Mouse (Mus musculus) cerebellum, adult 9-10 months (tissue): ENCODE measurements around the gene Spock1.
"Not testable (repeated sequence)": the region's sequence is repeated elsewhere in the genome, so short reads cannot be mapped to it uniquely, and the experiment has no call there.

ENCODE experiments used
- DNase-seq: peaks from one replicate; pipeline ENCODE4 v3.0.0; 2022

Gene Spock1

DNA sequence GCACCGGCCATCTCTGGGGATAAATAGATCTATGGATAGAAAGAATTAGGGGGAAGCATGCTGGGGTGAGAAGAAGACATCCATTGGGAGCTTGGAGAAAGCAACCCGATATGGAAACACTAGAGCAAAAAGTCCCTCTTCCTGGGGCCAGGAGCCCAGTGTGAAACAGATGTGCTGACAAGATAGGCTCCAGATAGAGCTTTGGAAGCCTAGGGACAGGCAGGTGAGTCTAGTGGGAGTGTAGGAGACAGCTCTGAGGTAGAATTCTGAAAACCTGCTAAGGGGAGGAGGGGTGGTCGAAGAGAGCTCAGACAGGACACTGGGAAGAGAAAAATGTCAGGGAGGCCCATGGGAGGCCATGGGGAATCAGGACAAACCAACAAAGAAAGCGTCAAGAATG, 260.7 kb downstream of the Spock1 start:
- no peak for DNase-seq

DNA sequence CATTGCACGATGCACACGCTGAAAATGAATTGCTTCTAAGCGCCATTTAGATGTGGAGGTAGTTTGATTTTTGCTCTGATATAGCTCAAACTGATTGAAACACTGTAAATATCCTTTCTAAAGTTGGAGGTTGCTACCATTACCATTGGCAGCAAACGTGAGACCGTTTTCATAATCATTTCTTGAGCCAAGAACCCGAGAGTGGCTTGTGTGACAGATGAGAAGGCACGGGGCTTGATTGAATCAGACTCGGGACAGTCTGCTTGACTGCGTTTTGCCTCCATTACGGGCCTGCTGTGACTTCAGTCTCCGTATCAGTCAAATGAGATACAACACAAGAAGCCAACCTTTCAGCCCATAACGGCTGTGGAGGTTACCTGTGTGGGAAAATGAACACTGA, 265.1 kb downstream of the Spock1 start:
- DNase-seq, result no peak

DNA sequence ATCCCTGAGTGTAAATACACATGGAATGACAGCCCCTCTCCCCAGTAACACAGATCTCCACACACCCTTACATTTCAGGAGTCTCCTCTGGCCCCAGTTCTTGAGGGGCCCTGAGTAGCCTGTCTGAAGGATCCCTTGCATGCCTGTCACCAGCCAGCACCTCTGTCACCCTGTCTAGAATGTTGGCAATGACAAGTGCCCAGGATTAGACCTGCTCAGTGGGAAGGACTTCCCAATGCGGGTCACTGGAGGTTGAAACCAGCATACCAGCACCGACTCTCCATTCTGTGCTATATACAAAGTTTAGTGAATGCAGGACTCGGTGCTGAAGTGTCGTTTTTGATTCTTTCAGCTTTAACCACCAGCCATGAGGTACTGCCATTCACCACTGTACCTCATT, 266.5 kb downstream of the Spock1 start:
- DNase-seq, result no peak

DNA sequence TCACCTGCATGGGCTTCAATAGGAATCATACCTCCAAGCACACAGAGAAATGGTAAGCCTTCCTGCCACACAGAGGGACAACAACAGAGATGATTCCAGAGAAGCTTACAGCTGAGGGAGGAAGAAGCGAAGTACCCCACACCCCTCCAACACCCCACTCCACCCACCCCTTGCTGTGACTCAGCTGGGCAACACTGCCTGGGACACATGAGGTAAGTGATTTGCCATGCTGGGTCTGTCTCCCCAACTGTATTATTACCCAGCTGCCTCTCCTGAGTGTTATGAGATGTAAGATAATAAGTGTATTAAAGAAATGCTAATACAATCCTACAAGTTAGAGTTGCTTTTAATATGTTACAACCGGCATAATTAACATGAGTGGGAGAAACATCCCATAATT, 267.2 kb downstream of the Spock1 start:
- DNase-seq, result no peak

DNA sequence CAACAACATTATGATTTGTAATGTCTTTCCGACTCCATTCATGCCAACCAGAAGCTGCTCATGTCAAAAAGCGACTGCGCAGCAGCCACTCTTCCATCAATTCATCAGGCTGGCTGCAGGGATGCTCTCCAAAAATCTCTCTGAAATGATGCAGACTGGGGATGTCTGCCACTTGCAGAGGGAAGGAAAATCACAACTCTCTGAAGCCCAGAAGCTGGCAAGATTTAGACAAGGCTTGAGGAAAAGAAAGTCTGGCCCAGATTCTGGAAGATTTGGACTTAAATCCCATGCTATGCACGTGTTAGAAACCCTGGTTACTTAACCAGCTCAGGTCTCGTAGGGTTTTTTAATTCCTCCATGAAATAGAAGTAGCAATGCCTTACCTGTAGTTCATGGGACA, 269.3 kb downstream of the Spock1 start:
- DNase-seq, result no peak

DNA sequence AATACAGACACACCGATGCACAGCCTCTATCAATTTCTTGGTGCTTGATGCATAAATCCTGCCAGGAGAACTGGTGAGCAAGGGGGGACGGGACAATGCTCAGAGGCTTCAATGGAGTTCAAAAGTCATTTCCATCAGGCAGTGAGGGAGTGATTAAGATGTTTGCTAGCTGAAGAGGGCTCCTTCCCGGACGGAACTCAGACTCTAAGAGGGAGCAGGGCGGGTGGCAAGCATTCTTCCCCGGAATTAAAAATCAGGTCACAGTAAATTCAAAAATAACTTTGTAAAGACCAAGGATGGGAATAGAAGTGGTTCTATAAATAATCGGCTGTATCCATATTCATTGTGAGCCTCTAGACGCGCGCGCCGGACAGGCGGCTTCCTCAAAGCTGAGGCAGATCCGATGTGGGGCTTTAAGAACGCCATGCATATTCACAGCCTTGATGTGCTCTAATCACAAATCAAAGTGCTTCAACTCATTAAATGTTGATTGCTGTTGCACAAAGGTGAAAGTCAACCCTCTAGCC, 270.5 kb downstream of the Spock1 start:
- no peak for DNase-seq

DNA sequence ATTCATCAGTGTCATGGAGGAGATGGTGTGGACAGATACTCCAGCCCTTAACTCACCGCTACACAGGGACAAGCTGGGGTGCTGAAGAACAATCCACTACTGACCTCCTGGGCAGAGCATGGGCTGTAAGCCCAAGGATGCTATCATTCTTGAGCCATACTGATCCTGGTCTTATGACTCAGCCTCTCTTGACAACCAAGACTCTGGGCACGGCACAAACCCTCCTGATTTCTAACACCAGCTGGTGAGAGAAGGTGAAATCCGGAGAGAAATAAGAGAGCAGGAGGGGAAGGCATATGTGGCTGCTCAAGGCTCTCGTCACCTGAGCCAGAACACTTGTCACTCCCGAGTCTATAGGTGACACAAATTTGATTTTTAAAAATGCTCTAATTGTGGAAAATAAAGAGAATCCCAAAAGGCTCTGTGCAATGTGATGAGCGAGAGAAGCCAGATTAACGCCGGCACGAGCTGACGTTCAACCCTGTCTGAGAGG, 271.0 kb downstream of the Spock1 start:
- peak; percentile 78 for DNase-seq

DNA sequence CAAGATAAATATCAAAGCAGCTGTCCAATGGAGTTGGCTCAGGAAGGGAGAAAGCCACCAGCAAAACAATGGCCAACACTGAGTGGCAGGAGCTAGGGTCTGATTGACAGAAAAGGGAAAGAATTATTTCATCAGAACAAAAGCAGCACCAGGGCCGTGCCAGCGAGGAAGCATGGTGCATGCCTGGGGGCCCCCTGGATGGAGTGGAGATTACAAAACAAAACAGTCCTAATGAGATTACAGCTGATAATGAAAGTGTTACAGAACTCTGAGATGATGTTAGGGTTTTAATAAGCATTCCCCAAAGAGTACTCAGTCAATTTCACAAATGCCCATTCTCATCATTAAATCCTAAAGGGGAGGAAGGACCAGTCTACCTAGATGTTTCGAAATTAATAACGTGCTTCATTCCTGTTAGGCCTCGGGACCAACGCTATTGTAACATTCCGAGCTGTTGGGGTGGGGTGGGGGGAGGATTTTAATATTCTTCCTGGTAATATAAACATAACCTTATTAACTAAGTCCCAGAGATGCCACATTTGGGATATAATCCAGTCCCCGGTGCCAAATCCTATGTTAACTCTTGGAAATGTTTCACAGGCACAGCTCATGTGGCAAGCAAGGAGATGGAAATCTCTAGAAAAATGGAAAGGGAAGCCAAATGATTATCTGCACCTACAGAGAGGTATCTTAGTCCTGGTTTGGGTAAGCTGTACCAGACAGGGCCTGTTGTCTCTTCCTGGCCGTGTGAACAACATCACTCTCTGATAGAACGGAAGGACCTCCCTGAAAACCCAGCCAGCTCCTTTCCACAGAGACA, 271.7 kb downstream of the Spock1 start:
- peak; percentile 64 for DNase-seq

DNA sequence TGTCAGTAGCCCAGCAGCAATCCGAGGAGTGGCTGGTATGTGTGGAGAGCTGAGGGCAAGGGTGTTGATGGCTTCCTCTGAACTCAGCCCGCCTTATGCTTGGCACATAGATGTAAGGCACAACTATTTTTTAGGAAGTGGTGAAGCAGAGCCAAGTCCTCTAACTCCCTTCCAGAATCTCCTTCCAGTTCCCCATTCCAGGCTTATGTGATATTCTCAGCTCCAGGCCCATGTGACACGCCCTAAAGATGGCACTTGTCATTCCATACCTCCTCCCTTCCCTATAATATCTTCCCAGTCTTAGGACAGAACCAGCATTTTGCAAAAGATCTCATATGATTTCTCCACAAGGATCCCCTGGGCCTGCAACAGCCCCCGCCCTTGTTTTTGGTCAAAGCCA, 277.6 kb downstream of the Spock1 start:
- DNase-seq, result no peak

DNA sequence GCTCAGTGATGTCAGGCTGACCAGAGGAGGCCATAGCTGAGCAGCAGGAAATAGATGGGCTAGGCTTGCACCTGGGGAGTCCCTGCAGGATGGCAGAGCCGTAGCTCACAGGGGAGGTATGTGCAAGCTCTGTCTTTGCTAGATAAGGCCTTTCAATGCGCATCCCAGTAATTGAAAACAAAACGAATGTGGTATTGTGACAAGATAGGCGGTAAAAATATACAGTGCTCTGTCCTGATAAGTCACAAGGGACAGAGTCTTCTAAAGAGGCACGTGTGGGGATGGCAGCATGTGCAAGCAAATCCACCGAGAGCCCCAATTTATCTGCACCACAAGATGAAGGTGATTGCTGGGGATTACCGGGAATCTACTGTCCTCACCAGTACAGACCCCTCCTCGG, 279.9 kb downstream of the Spock1 start:
- no peak for DNase-seq

DNA sequence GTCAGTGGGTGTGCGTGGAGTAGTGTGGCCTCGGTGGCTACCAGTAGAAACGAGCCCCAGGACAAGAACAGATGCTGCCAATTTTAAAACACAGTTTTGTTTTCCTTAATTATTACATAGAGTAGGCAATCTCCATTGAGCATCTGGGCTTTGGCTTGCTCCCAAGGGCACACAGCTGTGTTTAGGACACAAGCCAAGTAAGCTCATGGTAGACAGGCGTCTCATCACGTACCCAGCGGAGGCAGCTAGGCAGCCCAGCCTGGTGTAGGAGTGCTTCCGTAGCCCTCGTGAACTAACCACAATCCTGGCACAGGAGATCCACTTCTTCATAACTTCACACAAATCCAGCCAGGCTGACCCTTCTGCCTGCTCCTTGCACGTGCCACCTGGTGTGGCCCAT, 281.7 kb downstream of the Spock1 start:
- DNase-seq, result no peak

DNA sequence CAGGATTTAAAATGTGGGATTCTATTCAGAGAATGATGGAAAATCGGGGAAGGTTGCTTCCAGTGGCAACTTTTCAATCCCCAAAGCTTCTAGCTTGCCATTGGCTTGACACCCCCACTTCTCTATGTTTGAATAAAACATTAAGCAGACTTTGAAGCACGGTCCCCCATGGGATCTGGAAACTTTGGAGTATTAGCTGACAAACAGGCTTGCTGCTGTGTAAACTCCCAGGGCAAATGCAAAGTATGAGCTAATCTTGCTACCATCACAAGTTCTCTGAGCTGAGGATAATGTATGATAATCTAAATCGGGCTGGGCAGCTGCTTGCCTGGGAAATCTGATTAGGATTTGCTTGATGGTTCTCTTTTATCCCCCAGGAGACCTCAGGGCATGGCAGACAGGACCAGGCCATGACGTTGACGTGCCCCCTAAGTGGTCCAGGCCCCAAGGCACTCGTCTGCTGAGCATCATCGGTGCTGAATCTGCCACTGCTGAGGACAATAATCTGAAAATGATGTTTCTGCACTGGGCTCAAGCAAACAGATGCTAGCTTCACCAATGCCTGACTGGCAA, 284.1 kb downstream of the Spock1 start:
- DNase-seq, result no peak

DNA sequence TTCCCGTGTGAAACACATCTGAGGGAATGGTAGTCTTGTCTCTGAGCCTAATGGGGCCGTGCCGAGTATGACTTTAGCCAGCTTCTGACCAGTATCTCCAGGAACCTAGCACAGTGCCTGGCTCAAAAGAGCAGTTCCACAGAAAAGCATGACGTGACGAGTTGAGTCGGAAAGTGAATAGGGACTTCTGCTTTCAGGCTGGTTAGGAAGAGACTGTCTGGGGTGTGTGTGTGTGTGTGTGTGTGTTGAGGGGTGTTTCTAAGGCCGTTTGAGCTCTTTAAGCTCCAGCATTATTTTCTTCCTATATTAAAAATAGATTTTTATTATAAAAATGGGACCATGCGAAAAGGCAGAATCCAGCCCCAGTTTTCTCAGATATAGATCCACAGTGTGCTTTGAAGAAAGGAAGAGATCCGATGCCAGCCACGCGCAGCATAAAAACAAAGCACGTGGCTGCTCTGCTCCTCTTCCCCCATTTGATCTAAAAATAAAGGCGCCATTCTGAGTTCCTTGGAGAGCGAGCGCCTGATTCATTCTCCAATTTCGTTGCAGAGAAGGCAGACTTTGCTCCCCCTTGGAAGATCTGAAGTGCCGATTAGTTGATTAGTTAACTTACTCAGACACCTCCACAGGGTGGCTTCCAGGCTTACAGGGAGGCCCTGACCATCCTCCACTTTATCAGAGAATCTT, 288.9 kb downstream of the Spock1 start:
- no peak for DNase-seq

DNA sequence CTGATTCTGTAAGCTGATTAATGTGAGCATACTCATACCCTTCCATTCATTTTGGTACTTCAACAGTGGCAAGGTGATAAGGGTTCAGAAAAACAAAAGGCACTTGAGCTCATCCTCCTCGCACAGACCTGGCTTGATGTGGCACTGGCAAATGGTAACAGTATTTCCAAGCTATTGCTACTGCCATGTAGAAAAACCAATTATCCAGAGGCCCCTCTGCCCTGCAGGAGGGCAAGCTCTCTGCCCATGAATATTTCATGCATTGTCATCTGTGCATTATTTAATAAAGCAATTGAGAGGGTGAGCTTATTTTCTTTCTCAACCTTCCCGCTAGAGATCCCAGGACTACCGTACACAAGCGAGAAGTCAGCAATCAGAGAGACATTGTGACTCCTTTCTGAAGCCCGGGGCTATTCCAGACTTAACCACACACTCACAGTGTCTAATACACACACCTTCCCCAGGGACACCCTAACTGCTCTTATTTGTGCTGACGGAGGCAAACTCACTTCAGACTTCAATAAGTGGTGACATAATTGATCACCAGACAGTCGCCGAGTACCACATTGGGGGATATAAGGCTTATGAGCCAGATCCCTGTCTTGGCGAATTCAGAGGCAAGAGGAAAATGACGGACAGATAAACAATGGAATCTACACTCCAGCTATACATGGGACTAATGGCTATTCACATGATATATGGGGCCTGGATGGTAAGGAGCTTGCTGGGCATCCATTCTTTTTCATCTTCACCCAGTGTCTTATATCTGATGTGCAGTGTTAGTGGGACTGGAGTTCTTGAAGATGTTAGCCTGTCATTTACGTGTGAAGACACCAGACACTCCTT, 296.6 kb downstream of the Spock1 start:
- DNase-seq, result no peak

DNA sequence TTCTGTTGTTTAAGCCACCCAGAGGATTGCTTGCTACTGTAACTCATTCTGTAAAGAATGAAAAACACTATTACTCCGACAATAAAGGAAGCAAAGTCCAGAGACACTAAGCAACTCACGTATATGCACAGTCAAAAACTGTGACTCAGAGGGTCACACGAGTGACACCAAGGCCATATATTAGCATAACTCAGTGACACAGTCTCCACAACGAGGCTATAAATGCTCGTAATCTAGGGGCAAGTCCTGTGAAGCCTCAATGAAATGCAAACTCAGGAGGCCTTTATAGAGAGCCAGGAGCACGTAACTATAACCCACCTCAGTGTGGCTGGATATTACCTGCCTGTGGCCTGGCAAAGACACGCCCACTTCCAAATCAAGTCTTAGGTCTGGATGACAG, 298.2 kb downstream of the Spock1 start:
- DNase-seq, result no peak

DNA sequence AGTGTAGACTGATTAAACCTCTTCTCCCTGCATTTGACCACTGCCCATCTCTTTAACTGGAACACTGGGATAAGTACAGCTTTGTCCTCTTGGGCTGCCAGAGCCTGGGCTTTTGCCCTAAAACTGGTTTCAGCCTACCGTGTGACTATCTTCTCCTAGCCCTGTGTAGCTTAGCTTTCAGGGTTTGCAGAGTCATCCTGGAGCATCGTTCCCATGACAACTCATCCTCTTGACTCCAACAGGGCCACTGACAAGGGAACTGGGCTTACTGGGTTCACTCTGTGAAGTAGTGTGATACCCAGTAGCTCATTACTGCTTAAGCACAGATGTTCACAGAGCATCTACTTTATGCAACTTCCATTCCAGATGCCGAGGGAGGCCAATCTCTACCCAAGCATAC, 303.7 kb downstream of the Spock1 start:
- no peak for DNase-seq

DNA sequence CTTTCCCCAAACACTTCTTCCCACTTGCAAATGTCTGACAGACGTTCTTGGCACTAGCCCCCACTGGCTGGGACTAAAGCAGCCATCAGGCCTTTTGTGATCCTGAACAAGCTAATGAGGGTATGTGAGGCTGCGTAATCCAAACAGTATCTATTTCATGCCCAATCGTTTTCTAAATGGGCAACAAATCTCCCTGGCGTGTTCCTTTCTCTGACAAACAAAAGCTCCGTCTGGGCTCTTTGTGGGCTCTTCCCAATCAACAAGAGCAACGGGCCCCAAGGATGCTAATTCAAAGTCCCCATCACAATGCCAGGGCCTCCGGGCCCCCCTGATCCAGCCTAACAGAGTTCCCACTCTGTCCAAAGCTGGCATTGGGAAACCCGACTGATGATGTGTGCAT, 304.9 kb downstream of the Spock1 start:
- DNase-seq, result no peak

DNA sequence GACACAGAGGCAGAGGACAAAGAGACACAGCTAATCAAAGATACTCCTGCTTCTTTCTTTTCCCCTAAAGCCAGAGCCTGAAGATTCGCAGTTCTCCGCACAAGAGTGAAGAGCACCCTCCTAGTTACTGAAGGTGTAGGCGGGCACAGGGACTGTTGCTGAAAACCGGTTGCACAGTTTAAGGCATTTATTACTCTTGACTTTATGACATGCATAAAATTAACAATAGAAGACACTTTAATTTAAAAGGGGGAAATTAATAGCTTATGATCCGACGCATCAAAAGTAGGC, 312.4 kb downstream of the Spock1 start:
- no peak for DNase-seq

DNA sequence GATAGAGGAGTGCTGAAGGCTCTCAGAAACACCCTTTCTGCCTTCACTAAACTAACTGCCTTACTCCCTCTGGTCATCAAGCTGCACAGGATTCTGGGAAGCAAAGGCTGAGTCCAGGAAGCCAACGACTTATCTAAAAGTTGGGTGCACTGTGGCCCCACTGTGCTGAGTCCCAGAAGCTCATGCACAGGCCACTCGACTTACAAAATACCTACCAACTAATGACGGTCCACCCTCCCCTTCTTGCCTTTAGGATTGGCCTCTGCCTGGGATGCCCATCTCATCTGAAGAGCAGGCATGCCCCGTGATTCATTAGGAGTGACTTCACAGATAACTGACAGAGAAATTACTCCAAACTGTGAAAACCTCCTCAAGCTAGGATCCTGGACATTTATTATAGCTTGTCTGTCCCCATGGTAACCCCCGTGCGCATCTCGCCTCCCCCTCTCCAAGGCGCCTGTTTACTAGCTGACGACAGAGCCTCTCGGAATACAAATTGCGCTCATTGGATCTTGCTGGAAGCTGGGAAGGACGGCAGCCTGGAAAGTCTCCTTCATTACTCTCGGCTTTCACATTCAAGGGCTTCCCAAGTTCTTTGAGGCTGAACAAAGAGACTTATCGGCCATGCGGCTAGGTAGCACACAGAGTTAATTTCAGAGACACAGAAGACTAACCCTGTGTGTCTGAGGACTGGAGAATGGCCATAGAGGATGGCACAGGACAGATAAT, 312.9 kb downstream of the Spock1 start:
- DNase-seq, result no peak

DNA sequence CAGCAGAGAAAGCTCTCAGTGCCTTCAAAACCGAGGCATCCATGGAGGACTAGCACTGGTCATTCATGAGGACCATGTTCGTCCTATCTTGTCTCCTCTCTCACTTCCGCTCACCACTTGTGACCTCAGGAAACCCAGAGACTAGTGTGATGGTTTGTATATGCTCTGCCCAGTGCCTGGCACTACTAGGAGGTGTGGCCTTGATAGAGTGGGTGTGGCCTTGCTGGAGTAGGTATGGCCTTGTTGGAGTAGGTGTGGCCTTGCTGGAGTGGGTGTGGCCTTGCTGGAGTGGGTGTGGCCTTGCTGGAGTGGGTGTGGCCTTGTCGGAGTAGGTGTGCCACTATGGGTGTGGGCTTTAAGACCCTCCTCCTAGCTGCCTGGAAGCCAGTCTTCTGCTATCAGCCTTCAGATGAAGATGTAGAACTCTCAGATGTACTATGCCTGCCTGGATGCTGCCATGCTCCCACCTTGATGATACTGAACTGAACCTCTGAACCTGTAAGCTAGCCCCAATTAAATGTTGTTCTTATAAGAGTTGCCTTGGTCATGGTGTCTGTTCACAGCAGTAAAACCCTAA, 318.7 kb downstream of the Spock1 start:
- DNase-seq, result not testable (repeated sequence)

DNA sequence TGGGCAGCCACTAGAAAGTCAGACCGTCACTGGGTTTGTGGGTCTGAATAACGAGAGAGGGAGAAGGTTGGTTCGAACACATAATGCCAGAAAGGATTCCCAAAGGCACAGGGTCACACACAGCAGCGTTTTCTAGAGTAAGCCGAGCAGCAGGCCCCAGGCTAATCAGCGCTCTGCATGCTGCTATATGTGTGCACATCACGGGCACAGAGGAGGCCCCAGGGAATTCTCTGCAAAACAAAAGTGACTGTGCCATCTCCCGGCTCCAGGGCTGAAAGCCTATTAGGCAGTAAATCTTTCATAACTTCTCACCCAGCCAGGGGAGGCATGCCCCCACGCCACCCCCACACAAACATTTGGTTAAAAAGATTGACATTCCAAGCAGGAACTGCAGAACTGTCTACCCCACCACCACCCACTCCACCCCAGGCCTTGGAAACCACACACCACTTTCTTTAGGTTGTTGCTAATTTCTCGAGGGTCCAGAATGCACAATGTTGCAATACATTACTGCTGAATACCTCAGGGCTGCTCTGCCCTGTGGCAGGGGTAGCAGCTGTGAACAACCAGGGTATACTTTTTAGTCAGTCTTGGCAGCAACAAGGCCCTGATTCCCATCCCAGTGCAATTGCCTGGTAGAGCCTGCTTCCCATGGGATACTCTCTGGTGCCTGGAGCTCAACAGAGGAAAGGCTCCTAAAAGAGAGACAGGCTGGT, 319.4 kb downstream of the Spock1 start:
- no peak for DNase-seq
